Mouse (Mus musculus): Measurements from ENCODE around the gene Rasd2. TPM values are rescaled to one million over a fixed set of nuclear protein-coding genes. Genes with fewer than 3 reads are reported as not detected.

Gene Rasd2
- polyA plus RNA-seq, 1 experiment: 78.6 TPM

DNA sequence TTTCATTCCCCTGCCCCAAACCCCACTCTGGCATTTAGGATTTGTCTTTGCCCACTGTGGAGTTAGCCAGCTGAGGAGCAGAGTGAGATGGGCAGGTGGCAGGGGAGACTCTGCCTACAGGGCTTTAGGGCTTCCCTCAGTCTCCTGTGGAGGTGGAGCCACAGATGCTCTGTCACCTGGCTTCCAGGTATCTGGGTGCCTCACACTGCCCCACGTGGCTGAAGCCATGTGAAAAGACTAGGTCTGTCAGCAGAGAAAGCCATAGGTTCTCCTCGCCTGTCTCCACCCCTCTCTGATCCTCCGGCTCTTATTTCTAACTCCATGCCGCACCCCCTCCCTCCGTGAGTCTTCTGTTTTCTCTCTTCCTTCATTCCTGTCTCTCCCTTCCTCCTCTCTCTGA, 2.2 kb downstream of the Rasd2 start:
- Histone ChIP-seq H3K27ac (ENCODE audit: insufficient read depth, low read length) (no peak overlapping the region), H3K4me3 (ENCODE audit: insufficient read depth, low read length) (peak overlapping the region; percentile 12), H3K4me1 (ENCODE audit: control insufficient read depth, insufficient read depth, low read length) (0 out of 2 replicates have a peak, but pooled peaks cover 2% of the 10 kb centered on the region)
- TF ChIP-seq POLR2A (IDR thresholded peaks at IDR 0.05; ENCODE audit: extremely low read depth, insufficient read depth, low read length) (no peak), CTCF (IDR thresholded peaks at IDR 0.05; ENCODE audit: extremely low read depth, insufficient read depth, low read length) (no peak)

DNA sequence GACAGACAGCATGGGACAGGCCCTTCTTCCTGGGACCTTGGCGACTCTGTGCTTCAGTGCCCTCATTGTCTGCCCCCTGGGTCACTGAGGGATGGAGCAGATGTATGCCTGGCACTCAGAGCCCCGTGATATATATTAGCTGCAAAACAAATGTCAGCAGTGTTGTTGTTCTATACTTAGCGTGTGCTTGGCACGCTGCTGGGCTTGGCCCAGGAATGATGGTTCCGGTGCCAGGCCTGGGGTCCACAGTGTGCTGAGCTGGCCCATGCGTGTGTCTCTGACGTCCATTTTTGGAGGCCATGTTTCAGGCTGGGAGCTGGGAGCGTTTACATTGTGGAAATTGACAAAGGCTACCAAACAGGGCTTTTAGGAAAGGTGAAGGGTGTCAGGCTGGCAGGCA, 3.1 kb downstream of the Rasd2 start:
- TF ChIP-seq POLR2A (IDR thresholded peaks at IDR 0.05; ENCODE audit: extremely low read depth, insufficient read depth, low read length) (no peak), CTCF (IDR thresholded peaks at IDR 0.05; ENCODE audit: extremely low read depth, insufficient read depth, low read length) (no peak)
- H3K27ac ChIP-seq (ENCODE audit: insufficient read depth, low read length): no peak overlapping the region

DNA sequence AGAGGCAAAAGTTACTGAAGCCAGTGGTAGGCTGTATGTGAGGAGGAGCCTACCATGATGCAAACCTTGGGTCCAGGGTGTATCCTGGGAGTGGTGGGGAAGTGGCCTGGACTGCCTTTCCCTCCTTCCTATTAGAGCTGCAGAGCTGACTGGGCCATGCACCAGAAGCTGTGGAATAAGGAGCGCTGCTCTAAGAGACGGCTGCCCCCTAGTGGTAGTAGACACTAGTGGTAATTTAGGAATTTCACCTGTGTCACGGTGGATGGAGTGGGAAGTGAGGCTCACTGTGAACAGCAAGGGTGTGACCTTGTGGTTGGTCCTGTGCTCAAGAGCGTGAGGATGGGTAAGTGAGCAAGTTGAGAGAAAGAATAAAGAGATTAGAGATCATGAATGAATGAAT, 4.2 kb downstream of the Rasd2 start:
- Histone ChIP-seq H3K4me1 (ENCODE audit: control insufficient read depth, insufficient read depth, low read length) (0 out of 2 replicates have a peak, but pooled peaks cover 2% of the 10 kb centered on the region), H3K27ac (ENCODE audit: insufficient read depth, low read length) (no peak overlapping the region), H3K4me3 (ENCODE audit: insufficient read depth, low read length) (no peak overlapping the region)
- TF ChIP-seq POLR2A (IDR thresholded peaks at IDR 0.05; ENCODE audit: extremely low read depth, insufficient read depth, low read length) (no peak), CTCF (IDR thresholded peaks at IDR 0.05; ENCODE audit: extremely low read depth, insufficient read depth, low read length) (peak; percentile 80)

More for the DNA sequence above, 3.1 kb downstream of the Rasd2 start:
- 0 out of 2 replicates have a peak, but pooled peaks cover 2% of the 10 kb centered on the region for H3K4me1 ChIP-seq (ENCODE audit: control insufficient read depth, insufficient read depth, low read length)
- peak overlapping the region; percentile 12; the same call in 1 of the 2 replicates for H3K4me3 ChIP-seq (ENCODE audit: insufficient read depth, low read length)

DNA sequence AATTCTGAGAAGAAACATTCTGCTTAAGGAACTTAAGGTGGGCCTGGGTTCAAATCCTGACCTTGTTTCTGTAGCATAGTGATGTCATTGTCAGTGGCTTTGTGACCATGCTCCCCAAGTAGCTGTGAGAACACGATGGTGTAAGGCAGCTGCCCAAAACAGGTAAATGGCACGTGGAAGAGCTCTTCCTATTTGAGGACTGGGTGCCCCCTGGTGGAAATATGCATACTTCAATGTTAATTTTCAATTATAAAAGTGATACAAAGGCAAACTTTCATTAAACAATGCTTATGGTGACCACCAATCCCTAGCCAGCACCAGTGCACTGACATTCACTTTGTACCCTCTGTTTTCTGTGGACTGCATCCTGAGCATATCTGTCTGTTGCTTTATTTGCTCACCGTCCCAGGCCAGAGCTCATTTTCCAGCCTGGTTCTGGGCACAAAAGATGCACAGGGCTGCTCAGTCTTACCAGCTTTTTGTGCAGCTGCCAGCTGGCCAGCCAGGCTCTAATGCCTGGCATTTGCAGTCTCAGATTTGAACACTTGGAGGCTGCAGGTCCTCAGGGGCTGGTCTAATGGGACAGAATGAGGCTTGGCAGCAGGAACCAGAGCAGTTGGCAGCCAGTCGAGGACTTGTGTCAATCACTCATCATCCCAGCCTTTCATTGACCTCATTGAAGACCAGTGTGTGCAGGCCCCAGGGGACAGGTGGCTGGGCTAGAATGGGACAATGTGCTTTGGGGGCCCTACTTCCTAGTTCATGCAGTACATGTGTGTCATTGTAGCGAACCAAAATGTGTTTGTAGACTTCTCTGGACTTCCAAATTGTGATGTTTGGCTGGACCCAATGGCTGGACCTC, 6.4 kb downstream of the Rasd2 start:
- Histone ChIP-seq H3K4me1 (ENCODE audit: control insufficient read depth, insufficient read depth, low read length) (no peaks in the 10 kb centered on the region), H3K27ac (ENCODE audit: insufficient read depth, low read length) (no peak overlapping the region), H3K4me3 (ENCODE audit: insufficient read depth, low read length) (no peak overlapping the region)
- peak; percentile 34; the same call in 1 of the 2 replicates for TF ChIP-seq CTCF (IDR thresholded peaks at IDR 0.05; ENCODE audit: extremely low read depth, insufficient read depth, low read length)
- no peak for TF ChIP-seq POLR2A (IDR thresholded peaks at IDR 0.05; ENCODE audit: extremely low read depth, insufficient read depth, low read length)

DNA sequence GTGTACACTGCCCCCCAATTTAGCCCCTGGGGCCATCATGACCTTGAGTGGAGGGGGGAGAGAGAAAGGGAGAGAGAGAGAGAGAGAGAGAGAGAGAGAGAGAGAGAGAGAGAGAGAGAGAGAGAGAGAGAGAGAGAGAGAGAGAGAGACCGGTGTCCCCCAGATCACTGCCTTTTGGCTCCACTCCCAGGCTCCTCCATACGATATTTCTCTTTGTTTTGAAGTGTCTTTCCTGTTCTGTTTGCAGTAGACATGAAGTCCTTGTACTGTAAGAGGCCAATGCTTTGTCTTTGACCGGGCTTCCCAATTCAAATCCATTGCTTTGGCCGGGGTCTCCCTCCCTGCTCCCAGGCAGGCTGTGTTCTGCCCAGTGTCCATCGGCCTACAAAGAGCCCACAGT, 8.9 kb downstream of the Rasd2 start:
- Histone ChIP-seq H3K4me3 (ENCODE audit: insufficient read depth, low read length) (no peak overlapping the region), H3K4me1 (ENCODE audit: control insufficient read depth, insufficient read depth, low read length) (no peaks in the 10 kb centered on the region), H3K27ac (ENCODE audit: insufficient read depth, low read length) (no peak overlapping the region)
- TF ChIP-seq CTCF (IDR thresholded peaks at IDR 0.05; ENCODE audit: extremely low read depth, insufficient read depth, low read length): no peak
- TF ChIP-seq POLR2A (IDR thresholded peaks at IDR 0.05; ENCODE audit: extremely low read depth, insufficient read depth, low read length): no peak

DNA sequence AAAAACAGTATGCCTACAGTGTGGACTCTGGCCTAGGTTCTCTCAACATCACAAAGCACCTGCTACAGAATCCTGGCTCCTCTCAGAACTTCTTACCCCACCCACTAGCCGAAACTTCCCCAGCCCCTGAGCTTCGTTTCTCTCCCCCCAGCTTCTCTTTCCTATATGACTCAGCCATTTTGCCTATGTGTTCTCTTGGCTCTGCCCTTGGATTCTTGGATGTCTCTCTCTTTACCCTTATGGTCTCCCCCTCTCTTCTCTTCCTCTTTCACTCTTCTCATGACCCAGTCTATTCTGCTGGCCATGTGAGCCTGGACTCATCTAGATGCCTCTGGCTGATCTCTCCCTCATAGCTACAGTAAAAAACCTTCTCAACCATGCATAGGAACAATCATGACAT, 13.0 kb downstream of the Rasd2 start:
- no peak overlapping the region for H3K27ac ChIP-seq (ENCODE audit: insufficient read depth, low read length)
- TF ChIP-seq CTCF (IDR thresholded peaks at IDR 0.05; ENCODE audit: extremely low read depth, insufficient read depth, low read length): no peak
- no peak for TF ChIP-seq POLR2A (IDR thresholded peaks at IDR 0.05; ENCODE audit: extremely low read depth, insufficient read depth, low read length)
- no peak overlapping the region for H3K4me3 ChIP-seq (ENCODE audit: insufficient read depth, low read length)
- H3K4me1 ChIP-seq (ENCODE audit: control insufficient read depth, insufficient read depth, low read length): no peaks in the 10 kb centered on the region

DNA sequence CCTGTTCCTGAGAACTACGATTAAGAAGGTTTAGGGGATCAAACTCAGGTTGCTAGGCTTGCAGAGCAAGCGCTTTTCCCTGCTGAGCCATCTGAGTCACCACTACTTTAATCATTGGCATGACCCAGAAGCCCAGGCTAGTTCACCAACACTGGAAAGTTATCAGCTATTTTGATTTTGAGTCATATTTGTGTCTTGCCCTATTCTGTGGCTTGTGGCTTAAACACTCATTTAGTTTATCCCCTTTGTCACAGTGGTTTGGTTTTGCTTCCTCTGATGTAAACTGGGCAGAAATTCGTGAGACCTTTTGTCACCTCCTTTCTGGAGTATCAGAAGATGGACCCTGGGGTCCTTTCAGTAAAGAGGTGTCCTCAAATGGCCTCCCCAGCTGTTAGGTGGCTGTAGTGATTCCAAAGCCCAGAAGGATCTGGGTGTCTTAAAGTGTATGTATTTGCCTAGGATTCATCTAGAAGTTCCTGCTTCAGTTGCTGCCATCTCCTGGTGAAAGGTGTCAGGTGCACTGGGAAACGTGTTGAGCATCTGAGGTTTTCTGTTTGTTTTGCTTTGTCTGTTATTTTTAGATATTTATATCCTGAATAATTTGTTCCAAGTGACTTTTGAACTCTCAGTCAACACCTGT, 20.3 kb downstream of the Rasd2 start:
- no peak overlapping the region for H3K4me3 ChIP-seq (ENCODE audit: insufficient read depth, low read length)
- no peak overlapping the region for H3K27ac ChIP-seq (ENCODE audit: insufficient read depth, low read length)
- peak; percentile 72 for TF ChIP-seq CTCF (IDR thresholded peaks at IDR 0.05; ENCODE audit: extremely low read depth, insufficient read depth, low read length)
- TF ChIP-seq POLR2A (IDR thresholded peaks at IDR 0.05; ENCODE audit: extremely low read depth, insufficient read depth, low read length): no peak
- H3K4me1 ChIP-seq (ENCODE audit: control insufficient read depth, insufficient read depth, low read length): no peaks in the 10 kb centered on the region

DNA sequence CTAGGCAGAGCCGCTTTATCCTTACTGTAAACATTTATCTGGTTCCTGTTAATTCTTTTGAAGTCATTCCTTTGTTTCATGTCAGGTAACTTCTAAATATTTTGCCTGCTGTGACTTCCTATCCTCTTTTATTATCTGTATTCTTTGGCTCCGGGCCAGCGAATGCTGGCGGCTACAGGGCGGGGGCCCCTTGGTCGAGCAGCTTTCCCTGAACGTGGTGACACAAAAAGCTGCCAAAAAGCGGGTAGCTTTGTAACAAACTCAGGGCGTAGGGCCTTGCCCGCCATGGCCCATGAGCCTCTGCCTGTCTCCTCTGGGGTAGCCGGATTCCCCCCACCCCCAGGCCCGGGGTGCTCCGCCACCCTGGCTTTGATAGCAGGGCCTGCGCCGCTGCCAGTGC, 33.6 kb downstream of the Rasd2 start:
- H3K4me3 ChIP-seq (ENCODE audit: insufficient read depth, low read length): no peak overlapping the region
- H3K4me1 ChIP-seq (ENCODE audit: control insufficient read depth, insufficient read depth, low read length): no peaks in the 10 kb centered on the region
- no peak for TF ChIP-seq CTCF (IDR thresholded peaks at IDR 0.05; ENCODE audit: extremely low read depth, insufficient read depth, low read length)

DNA sequence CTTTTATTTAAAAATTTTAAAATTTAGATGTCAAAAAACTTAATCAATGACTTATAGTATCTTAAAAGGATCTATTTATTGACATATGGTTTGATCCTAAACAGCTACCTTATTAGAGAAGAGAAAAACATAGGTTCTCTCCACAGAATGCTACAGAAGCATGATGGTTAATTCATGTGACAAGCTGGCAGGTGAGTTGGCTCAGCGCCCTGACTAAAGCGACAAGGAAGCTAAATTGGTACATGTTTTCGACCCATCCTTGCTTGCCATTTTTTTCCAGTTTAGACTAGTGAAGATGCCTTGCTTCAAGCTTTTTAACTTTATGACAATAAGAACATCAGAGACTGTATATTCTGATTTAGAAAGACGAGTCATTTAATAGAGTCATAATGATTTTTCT, 35.4 kb downstream of the Rasd2 start:
- no peak for TF ChIP-seq CTCF (IDR thresholded peaks at IDR 0.05; ENCODE audit: extremely low read depth, insufficient read depth, low read length)
- TF ChIP-seq POLR2A (IDR thresholded peaks at IDR 0.05; ENCODE audit: extremely low read depth, insufficient read depth, low read length): no peak

More for the DNA sequence above, 33.6 kb downstream of the Rasd2 start:
- H3K27ac ChIP-seq (ENCODE audit: insufficient read depth, low read length): no peak overlapping the region

DNA sequence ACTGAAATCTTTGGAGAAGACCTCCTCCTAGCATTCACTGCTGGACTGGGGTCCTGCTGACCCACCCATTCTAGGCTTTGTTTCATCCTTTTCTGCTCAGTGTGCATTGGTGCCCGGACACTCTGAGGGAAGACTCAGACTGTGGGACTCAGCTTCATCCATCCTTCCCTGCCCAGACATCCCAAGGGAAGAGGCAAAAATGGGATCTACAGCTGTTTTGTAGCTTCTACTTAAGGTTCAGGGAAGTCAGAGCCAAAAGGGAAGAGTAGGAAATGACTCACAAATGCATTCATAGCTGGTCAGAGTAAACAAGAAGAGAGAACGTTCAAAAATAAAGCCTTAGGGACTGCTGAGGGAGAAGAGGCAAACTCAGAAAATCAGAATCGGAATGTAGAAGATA, 40.3 kb downstream of the Rasd2 start:
- Histone ChIP-seq H3K27ac (ENCODE audit: insufficient read depth, low read length) (no peak overlapping the region), H3K4me3 (ENCODE audit: insufficient read depth, low read length) (no peak overlapping the region), H3K4me1 (ENCODE audit: control insufficient read depth, insufficient read depth, low read length) (no peaks in the 10 kb centered on the region)
- TF ChIP-seq POLR2A (IDR thresholded peaks at IDR 0.05; ENCODE audit: extremely low read depth, insufficient read depth, low read length) (no peak), CTCF (IDR thresholded peaks at IDR 0.05; ENCODE audit: extremely low read depth, insufficient read depth, low read length) (no peak)

More for the DNA sequence above, 35.4 kb downstream of the Rasd2 start:
- H3K4me3 ChIP-seq (ENCODE audit: insufficient read depth, low read length): no peak overlapping the region
- H3K27ac ChIP-seq (ENCODE audit: insufficient read depth, low read length): no peak overlapping the region
- no peaks in the 10 kb centered on the region for H3K4me1 ChIP-seq (ENCODE audit: control insufficient read depth, insufficient read depth, low read length)
